Mouse (Mus musculus) adrenal gland, adult 2 months (tissue): ENCODE measurements around the gene Agbl4. TPM values are rescaled to one million over a fixed set of nuclear protein-coding genes. Genes with fewer than 3 reads are reported as not detected.

Experiments used
- DNase-seq: peaks from one replicate; pipeline ENCODE4 v3.0.0; 2021
- polyA plus RNA-seq: library from polyadenylated mRNA; depleted of rRNA; stranded (reverse); fragments of >200 nt; gene quantifications from 2 replicates; pipeline ENCODE4 v1.2.3, GENCODE M21; 2012
- total RNA-seq, 2 experiments: library from RNA; stranded (reverse); gene quantifications; 2 replicates each; pipeline ENCODE4 v1.2.3; 2021

Gene Agbl4
- total and polyA plus RNA-seq, 3 experiments, result 0.19 to 0.86 (median 0.32) TPM

DNA sequence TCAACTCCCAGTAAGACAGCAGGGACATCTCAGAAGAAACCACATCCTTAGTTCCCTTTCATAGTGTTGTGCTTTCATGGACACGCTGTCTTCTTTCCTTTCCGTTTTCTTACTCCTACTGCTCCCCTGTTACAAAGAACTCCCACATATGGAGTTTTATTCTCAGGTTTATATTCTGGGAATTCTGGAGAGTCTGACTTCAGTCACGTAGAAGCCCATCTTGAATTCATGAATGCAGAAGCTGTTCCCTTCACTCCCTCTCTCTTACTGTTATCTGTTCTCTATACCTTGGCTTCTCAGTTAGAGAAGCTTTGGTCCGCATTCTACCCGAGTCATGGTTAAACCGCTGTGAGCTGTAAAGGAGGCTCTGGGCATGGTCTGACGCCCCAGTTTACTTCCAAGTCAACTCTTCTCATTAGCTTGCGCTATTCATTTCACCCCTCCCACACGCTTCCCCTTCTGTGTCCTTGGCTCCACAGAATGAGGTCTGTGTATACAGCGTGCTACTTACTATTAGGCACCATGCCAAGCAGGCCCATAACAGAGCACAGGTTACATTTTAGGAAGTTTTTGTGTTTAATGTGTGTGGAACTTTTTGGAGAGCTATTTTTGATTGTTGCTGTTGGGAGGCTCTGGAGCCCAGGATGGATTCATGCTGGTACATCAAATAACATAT is 1186.2 kb downstream of the Agbl4 start:
- DNase-seq, result no peak

DNA sequence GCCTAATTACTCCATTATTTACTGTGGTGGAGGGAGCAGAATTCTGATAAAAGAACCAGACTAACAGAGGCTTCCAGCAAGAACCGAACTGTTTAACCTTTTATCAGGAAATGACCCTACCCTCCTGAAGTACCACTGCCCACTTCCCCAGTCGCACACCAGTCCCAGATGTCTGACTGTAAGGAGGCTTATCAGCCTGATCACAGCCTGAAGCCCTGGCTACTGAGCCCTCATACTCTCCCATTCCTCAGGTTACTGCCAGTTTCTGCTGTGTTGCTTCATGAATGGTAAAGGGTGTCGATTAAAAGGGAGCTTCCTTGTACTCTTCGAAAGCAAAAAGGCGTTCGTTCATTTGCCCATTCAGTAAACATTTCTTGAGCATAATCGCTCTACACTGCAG is 1186.8 kb downstream of the Agbl4 start:
- DNase-seq, result no peak

DNA sequence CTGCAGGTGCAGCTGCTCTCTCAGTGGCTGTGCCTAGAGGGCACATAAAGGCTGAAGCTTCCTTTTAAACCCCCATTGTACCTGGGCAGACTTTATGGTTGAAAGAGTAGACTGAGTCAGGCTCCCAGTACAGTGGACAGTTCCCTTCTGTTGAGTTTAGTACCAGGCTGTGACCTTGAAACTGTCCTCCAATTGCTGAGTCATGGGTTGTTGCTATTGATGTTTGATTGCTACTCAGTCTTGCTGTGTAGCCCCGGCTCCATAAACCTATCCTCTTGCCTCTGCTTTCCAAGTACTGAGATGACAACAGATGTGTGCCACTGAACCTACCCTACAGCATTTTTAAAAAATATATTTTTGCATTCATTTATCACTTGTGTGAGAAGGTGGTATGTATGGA is 1190.8 kb downstream of the Agbl4 start:
- DNase-seq, result peak; percentile 30

GRCm38 (mm10) chr4:111589467-111590170 is 1192.2 kb downstream of the Agbl4 start:
- DNase-seq, result no peak

- DNase-seq, result peak; percentile 54
These were observed 1197.3 kb downstream of the Agbl4 start for GRCm38 (mm10) chr4:111594655-111595295.

GRCm38 (mm10) chr4:111597249-111597661 is 1199.8 kb downstream of the Agbl4 start:
- DNase-seq, result peak; percentile 79

DNA sequence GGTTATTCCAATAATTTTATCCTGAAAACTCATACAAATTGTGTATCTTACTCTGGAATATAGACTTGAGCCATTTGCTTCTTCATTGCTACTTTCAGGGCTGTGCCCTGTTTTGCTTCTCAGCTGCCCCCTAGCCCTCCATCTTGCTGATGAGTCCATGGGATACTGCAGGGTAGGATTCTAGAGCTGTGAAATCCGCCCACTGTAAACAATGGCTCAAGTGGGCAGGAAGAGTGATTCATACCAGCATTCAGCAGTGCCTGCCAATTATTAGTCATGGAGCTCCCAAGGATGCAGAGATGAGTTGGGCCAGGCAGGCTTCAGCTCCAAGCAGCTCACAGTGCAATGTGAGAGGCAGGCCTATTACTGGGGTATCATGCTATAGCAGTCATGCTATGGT is 1200.5 kb downstream of the Agbl4 start:
- peak; percentile 81 for DNase-seq

- DNase-seq, result no peak
These were observed 1205.7 kb downstream of the Agbl4 start for GRCm38 (mm10) chr4:111603194-111603593.

- no peak for DNase-seq
These were observed 1210.5 kb downstream of the Agbl4 start for GRCm38 (mm10) chr4:111607826-111608500.

- no peak for DNase-seq
These were observed 1224.4 kb downstream of the Agbl4 start for GRCm38 (mm10) chr4:111621865-111622264.

GRCm38 (mm10) chr4:111624914-111625313 is 1227.5 kb downstream of the Agbl4 start:
- DNase-seq, result no peak

DNA sequence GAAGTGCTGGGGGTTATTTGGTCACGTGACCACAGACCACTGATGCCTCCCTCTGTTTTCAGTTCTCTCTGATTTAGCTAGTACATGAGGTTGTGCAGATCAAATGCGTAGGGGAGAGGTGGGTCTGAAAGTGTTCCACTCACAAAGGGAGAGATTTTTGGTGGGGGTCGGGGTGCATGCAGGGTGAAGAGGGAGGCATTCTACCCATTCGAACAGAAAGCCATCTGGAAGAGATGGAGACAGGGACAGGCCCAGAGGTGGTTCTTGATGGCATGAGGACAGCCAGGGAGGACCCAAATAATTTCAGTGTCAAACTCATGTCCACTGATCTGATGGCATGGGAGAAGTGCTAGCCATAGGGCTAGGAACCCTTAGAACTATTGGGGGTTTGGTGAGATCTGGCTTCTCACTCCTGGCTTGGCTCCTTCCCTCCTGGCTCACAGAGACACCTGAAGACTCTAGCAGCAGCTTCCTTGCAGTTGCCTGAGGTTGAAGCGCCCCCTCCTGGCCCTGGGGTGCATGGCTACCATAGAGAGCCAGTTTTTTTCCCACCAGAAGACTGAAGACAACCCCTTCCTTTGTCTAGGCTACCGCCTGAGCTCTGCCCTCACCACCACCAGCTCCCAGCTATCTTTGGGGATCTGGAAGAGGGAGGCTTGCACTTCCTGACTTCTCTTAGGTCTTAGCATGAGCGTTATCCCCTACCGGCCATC is 1228.8 kb downstream of the Agbl4 start:
- peak; percentile 72 for DNase-seq

GRCm38 (mm10) chr4:111632615-111633014 is 1235.2 kb downstream of the Agbl4 start:
- no peak for DNase-seq

GRCm38 (mm10) chr4:111635538-111636124 is 1238.2 kb downstream of the Agbl4 start:
- DNase-seq, result no peak

- no peak for DNase-seq
These were observed 1241.7 kb downstream of the Agbl4 start for GRCm38 (mm10) chr4:111638948-111639708.

DNA sequence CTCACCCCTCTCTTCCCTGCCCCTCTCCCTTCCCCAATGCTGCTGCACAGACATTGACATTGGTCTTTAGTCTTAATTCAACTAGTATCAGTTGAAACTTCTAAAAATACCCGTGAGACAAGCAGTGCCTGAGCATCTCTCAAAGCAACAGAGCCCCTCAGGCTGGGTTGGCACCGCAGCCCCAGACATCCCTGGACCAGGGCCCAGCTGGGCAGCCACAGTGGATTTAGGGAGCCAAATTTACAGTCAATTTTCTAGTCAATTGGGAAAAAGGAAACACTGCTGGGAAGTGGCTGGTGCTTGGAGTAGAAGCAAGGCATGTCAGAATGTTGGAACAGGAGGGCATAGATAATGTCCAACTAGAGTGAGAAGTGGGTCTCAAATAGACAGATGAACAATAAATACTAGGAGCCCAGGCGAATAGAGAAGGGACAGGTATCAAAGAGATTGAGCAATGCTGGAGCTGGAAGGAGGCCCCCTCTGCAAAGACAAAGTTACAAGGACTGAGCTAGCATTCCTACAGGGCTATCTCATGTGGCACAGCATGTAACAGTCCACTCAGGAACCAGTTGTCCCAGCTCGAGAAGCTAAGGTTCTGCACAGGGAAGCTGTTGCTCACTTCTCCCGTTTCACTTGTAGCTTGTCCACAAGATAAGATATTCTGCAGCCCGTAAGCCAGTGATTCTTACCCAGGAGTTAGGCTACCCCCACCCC is 1247.8 kb downstream of the Agbl4 start:
- DNase-seq, result no peak

GRCm38 (mm10) chr4:111645831-111646166 is 1248.3 kb downstream of the Agbl4 start:
- no peak for DNase-seq

GRCm38 (mm10) chr4:111653451-111653850 is 1256.0 kb downstream of the Agbl4 start:
- DNase-seq, result peak; percentile 6

- peak; percentile 52 for DNase-seq
These were observed 1266.3 kb downstream of the Agbl4 start for GRCm38 (mm10) chr4:111663730-111664129.

- peak; percentile 41 for DNase-seq
These were observed 1266.7 kb downstream of the Agbl4 start for GRCm38 (mm10) chr4:111664146-111664545.
